Mouse (Mus musculus) heart, embryonic 16.5 days (tissue): ENCODE measurements at regions not wholly inside any gene's neighbourhood (a gene's known extent, or its start where the extent isn't known, plus 50 kb on each side); places are given as distances from the start of the nearest gene placed in this dataset.

Experiments
- ATAC-seq: fragments of 200-750 bp; cut with Nextera tagmentation; replicated peaks from 2 replicates; pipeline ENCODE4 v1.8.0; 2017; ENCODE audit warnings: moderate number of reproducible peaks; ENCODE audit not compliant: insufficient read depth, low FRiP score; ENCODE audit errors: extremely low read depth
- H3K27ac ChIP-seq: fragments of 300-500 bp; sonication (generic); 2 replicates; pipeline ENCODE4 v1.5.1; 2014; ENCODE audit warnings: mild to moderate bottlenecking, low read length, control low read depth, moderate library complexity
- H3K27me3 ChIP-seq: fragments of 300-500 bp; sonication (generic); 2 replicates; pipeline ENCODE4 v1.6.1; 2014; ENCODE audit warnings: low read length, mixed read lengths; ENCODE audit not compliant: control insufficient read depth, insufficient read depth
- H3K36me3 ChIP-seq: fragments of 300-500 bp; sonication (generic); 2 replicates; pipeline ENCODE4 v1.6.1; 2014; ENCODE audit not compliant: control insufficient read depth, insufficient read depth
- H3K4me1 ChIP-seq: fragments of 300-500 bp; sonication (generic); 2 replicates; pipeline ENCODE4 v1.6.1; 2014; ENCODE audit warnings: low read length, mixed read lengths; ENCODE audit not compliant: control insufficient read depth, insufficient read depth
- H3K4me2 ChIP-seq: fragments of 300-500 bp; sonication (generic); 2 replicates; pipeline ENCODE4 v1.6.1; 2014; ENCODE audit warnings: low read depth, mild to moderate bottlenecking, control low read depth, low read length
- H3K4me3 ChIP-seq: fragments of 300-500 bp; sonication (generic); 2 replicates; pipeline ENCODE4 v1.5.1; 2014; ENCODE audit warnings: mild to moderate bottlenecking, control low read depth, low read length
- H3K9ac ChIP-seq: fragments of 300-500 bp; sonication (generic); 2 replicates; pipeline ENCODE4 v1.6.1; 2014; ENCODE audit warnings: low read length, control low read depth
- H3K9me3 ChIP-seq: fragments of 300-500 bp; sonication (generic); replicated peaks from 2 replicates; pipeline ENCODE4 v1.6.1; 2016; ENCODE audit warnings: low read length; ENCODE audit not compliant: control insufficient read depth
- WGBS: fragments of 180-500 bp; shearing (Covaris S2); extraction: QIAGEN DNeasy Blood & Tissue Kit; methylation state at CpG from one replicate; pipeline ENCODE4 v1.1.7; 2014; 5-methylcytosine and 5-hydroxymethylcytosine counted together

- Histone ChIP-seq H3K36me3 (no peaks in the 10 kb centered on the region), H3K9me3 (no peaks in the 10 kb centered on the region), H3K4me2 (no peak overlapping the region), H3K9ac (no peak overlapping the region), H3K27ac (no peak overlapping the region), H3K4me3 (no peak overlapping the region), H3K4me1 (no peaks in the 10 kb centered on the region), H3K27me3 (no peaks in the 10 kb centered on the region)
- ATAC-seq = no peak
- 57% methylated on average over 1 of the region's 6 CpGs for WGBS
Measured at GRCm38 (mm10) chr6:139135693-139136092, 366.1 kb downstream of the Rergl start.

- H3K27ac ChIP-seq = no peak overlapping the region
- H3K4me1 ChIP-seq = no peaks in the 10 kb centered on the region
- H3K4me2 ChIP-seq = no peak overlapping the region
- no peaks in the 10 kb centered on the region for H3K36me3 ChIP-seq
- no peak for ATAC-seq
- H3K27me3 ChIP-seq = no peaks in the 10 kb centered on the region
- no peaks in the 10 kb centered on the region for H3K9me3 ChIP-seq
- H3K4me3 ChIP-seq = no peak overlapping the region
- H3K9ac ChIP-seq = no peak overlapping the region
- 88% methylated on average over 15 of the region's 15 CpGs for WGBS
Measured at GRCm38 (mm10) chr6:139132083-139132679, 369.6 kb downstream of the Rergl start.

GRCm38 (mm10) chr6:139108263-139108662 lies 393.5 kb downstream of the Rergl start:
- no peak overlapping the region for H3K27ac ChIP-seq
- H3K4me1 ChIP-seq = no peaks in the 10 kb centered on the region
- H3K9me3 ChIP-seq = no peaks in the 10 kb centered on the region
- H3K9ac ChIP-seq = no peak overlapping the region
- H3K36me3 ChIP-seq = no peaks in the 10 kb centered on the region
- no peaks in the 10 kb centered on the region for H3K27me3 ChIP-seq
- 67% methylated on average over 6 of the region's 6 CpGs for WGBS
- no peak overlapping the region for H3K4me2 ChIP-seq
- no peak overlapping the region for H3K4me3 ChIP-seq
- ATAC-seq = no peak

GRCm38 (mm10) chr6:139103397-139103796 lies 398.4 kb downstream of the Rergl start:
- no peaks in the 10 kb centered on the region for H3K4me1 ChIP-seq
- no peak overlapping the region for H3K9ac ChIP-seq
- no peak overlapping the region for H3K27ac ChIP-seq
- H3K9me3 ChIP-seq = no peaks in the 10 kb centered on the region
- no peak for ATAC-seq
- no peak overlapping the region for H3K4me2 ChIP-seq
- no peaks in the 10 kb centered on the region for H3K27me3 ChIP-seq
- H3K4me3 ChIP-seq = no peak overlapping the region
- no peaks in the 10 kb centered on the region for H3K36me3 ChIP-seq
- WGBS = 69% methylated on average over 3 of the region's 3 CpGs

- H3K36me3 ChIP-seq = no peaks in the 10 kb centered on the region
- H3K9ac ChIP-seq = no peak overlapping the region
- H3K27ac ChIP-seq = no peak overlapping the region
- H3K9me3 ChIP-seq = no peaks in the 10 kb centered on the region
- H3K27me3 ChIP-seq = no peaks in the 10 kb centered on the region
- ATAC-seq = no peak
- no peak overlapping the region for H3K4me2 ChIP-seq
- no peak overlapping the region for H3K4me3 ChIP-seq
- H3K4me1 ChIP-seq = no peaks in the 10 kb centered on the region
- WGBS = 78% methylated on average over 11 of the region's 11 CpGs
Measured at GRCm38 (mm10) chr6:139099273-139099672, 402.5 kb downstream of the Rergl start.

- no peaks in the 10 kb centered on the region for H3K27me3 ChIP-seq
- no peaks in the 10 kb centered on the region; the same call in 1 of the 2 replicates for H3K9me3 ChIP-seq
- no peak overlapping the region for H3K9ac ChIP-seq
- no peak overlapping the region for H3K4me3 ChIP-seq
- H3K27ac ChIP-seq = no peak overlapping the region
- no peaks in the 10 kb centered on the region for H3K4me1 ChIP-seq
- H3K4me2 ChIP-seq = no peak overlapping the region
- 65% methylated on average over 4 of the region's 4 CpGs for WGBS
- ATAC-seq = no peak
- no peaks in the 10 kb centered on the region for H3K36me3 ChIP-seq
Measured at GRCm38 (mm10) chr6:139075433-139075832, 417.1 kb upstream of the Igbp1b start.

GRCm38 (mm10) chr6:139027696-139028095 lies 369.4 kb upstream of the Igbp1b start:
- Histone ChIP-seq H3K4me2 (no peak overlapping the region), H3K4me1 (no peaks in the 10 kb centered on the region), H3K36me3 (no peaks in the 10 kb centered on the region), H3K27me3 (no peaks in the 10 kb centered on the region), H3K9me3 (no peaks in the 10 kb centered on the region), H3K9ac (no peak overlapping the region), H3K4me3 (no peak overlapping the region), H3K27ac (no peak overlapping the region)
- WGBS = 62% methylated on average over 3 of the region's 3 CpGs
- no peak for ATAC-seq

- Histone ChIP-seq H3K9me3 (no peaks in the 10 kb centered on the region), H3K4me2 (no peak overlapping the region), H3K4me1 (no peaks in the 10 kb centered on the region), H3K27me3 (no peaks in the 10 kb centered on the region), H3K9ac (no peak overlapping the region), H3K36me3 (no peaks in the 10 kb centered on the region), H3K4me3 (no peak overlapping the region), H3K27ac (no peak overlapping the region)
- no peak for ATAC-seq
- 80% methylated on average over 4 of the region's 4 CpGs for WGBS
Measured at GRCm38 (mm10) chr6:139014526-139014925, 356.2 kb upstream of the Igbp1b start.

- H3K27ac ChIP-seq = no peak overlapping the region
- H3K9ac ChIP-seq = no peak overlapping the region
- no peak overlapping the region for H3K4me2 ChIP-seq
- H3K4me1 ChIP-seq = no peaks in the 10 kb centered on the region
- no peak for ATAC-seq
- H3K36me3 ChIP-seq = no peaks in the 10 kb centered on the region
- no peaks in the 10 kb centered on the region for H3K27me3 ChIP-seq
- no peak overlapping the region for H3K4me3 ChIP-seq
- 69% methylated on average over 4 of the region's 4 CpGs for WGBS
- H3K9me3 ChIP-seq = no peaks in the 10 kb centered on the region
Measured at GRCm38 (mm10) chr6:139010501-139010900, 352.2 kb upstream of the Igbp1b start.
